Mouse (Mus musculus) hindbrain, embryonic 15.5 days (tissue): ENCODE results near the gene Acp1. TPM values are rescaled to one million over a fixed set of nuclear protein-coding genes. Genes with fewer than 3 reads are reported as not detected.

Experiments
- ATAC-seq: fragments of 200-750 bp; cut with Nextera tagmentation; 2 replicates; pipeline ENCODE4 v1.8.0; 2017; ENCODE audit warnings: low read depth, moderate number of reproducible peaks, moderate TSS enrichment; ENCODE audit not compliant: low FRiP score
- H3K27ac ChIP-seq: fragments of 300-500 bp; sonication (generic); replicated peaks from 2 replicates; pipeline ENCODE4 v1.5.1; 2015; ENCODE audit warnings: mild to moderate bottlenecking, inconsistent platforms
- H3K27me3 ChIP-seq: fragments of 300-500 bp; sonication (generic); 2 replicates; pipeline ENCODE4 v1.6.1; 2015; ENCODE audit warnings: control low read depth, inconsistent platforms
- H3K36me3 ChIP-seq: fragments of 300-500 bp; sonication (generic); 2 replicates; pipeline ENCODE4 v1.6.1; 2015; ENCODE audit warnings: control low read depth, inconsistent platforms
- H3K4me1 ChIP-seq: fragments of 300-500 bp; sonication (generic); replicated peaks from 2 replicates; pipeline ENCODE4 v1.6.1; 2015; ENCODE audit warnings: control low read depth, inconsistent platforms
- H3K4me2 ChIP-seq: fragments of 300-500 bp; sonication (generic); 2 replicates; pipeline ENCODE4 v1.6.1; 2015; ENCODE audit warnings: moderate library complexity, mild to moderate bottlenecking, inconsistent platforms
- H3K4me3 ChIP-seq: fragments of 300-500 bp; sonication (generic); 2 replicates; pipeline ENCODE4 v1.5.1; 2015; ENCODE audit warnings: mild to moderate bottlenecking, inconsistent platforms
- H3K9ac ChIP-seq: fragments of 300-500 bp; sonication (generic); 2 replicates; pipeline ENCODE4 v1.6.1; 2015; ENCODE audit warnings: inconsistent platforms
- H3K9me3 ChIP-seq: fragments of 300-500 bp; sonication (generic); 2 replicates; pipeline ENCODE4 v1.6.1; 2016; ENCODE audit warnings: control low read depth, inconsistent platforms
- WGBS: fragments of 180-500 bp; shearing (Covaris S2); methylation state at CpG from one replicate; pipeline ENCODE4 v1.1.7; 2015; 5-methylcytosine and 5-hydroxymethylcytosine counted together
- polyA plus RNA-seq: library from polyadenylated mRNA; unstranded; fragments of >200 nt; fragmentation: Nextera tagmentation; extraction: Ambion mirVana; gene quantifications from 2 replicates; pipeline ENCODE4 v1.2.1, GENCODE M21; 2015

The Acp1 gene
- polyA plus RNA-seq, 1 experiment from 2014 or later, result 98.6 TPM

DNA sequence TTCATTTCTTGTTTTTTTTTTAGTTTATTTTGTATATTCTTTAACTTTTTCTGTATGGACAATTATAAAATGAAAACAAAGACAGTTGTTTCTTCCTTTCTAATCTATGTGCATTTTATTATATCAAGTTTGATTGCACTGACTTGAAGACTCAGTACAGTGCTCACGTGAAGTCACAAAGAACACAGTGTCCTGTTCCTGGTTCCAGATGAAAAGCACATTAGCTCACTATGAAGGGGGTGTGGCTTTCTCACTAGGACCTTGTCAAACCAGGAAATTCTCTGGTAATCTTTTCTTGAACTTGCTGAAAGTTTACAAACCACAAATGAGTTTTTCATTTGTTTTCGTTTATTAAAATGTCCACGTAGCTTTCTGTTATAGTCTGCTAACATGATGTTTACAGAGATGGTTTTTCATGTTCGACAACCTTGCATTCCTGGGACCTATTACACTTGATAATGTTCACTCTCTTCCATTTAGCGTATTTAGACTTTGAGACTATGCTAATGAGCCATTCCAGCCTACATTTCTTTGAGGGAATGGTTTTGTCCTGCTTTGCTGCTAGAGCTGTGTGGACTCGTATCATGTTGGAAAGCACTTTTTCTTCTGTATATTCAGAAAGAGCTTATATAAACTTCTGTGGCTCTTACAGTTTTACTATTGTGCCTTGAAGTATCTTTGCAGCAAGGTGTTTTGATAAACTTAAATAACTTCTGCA lies 55.8 kb downstream of the Acp1 start:
- Histone ChIP-seq H3K27me3 (no peaks in the 10 kb centered on the region), H3K9ac (no peak overlapping the region), H3K36me3 (no peaks in the 10 kb centered on the region), H3K4me3 (no peak overlapping the region), H3K27ac (no peak overlapping the region), H3K4me1 (0 out of 2 replicates have a peak, but pooled peaks cover 2% of the 10 kb centered on the region), H3K4me2 (no peak overlapping the region), H3K9me3 (no peaks in the 10 kb centered on the region)
- ATAC-seq, result no peak
- 79% methylated on average over 6 of the region's 6 CpGs for WGBS

DNA sequence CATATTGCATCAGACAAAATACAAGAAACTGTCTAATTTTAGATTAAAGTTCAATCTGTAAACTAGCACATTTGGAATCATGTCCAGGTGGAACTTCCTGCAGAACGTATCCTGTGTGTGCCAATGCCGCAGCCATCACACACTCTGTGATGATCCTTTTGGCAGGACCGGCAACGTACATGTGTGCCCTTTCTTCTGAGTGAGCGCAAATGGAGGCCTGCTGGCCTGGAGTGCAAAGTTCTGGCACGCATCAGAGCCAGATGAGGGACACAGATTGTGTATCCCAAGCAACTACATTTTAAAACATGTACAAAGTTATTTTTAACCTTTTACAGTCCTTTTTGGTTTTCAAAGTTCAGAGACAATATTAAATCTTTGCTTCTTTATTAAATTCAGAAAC lies 59.5 kb downstream of the Acp1 start:
- no peaks in the 10 kb centered on the region for H3K9me3 ChIP-seq
- H3K36me3 ChIP-seq, result no peaks in the 10 kb centered on the region
- H3K4me3 ChIP-seq, result no peak overlapping the region
- WGBS, result 64% methylated on average over 6 of the region's 6 CpGs
- H3K4me1 ChIP-seq, result 0 out of 2 replicates have a peak, but pooled peaks cover 2% of the 10 kb centered on the region
- no peak overlapping the region for H3K27ac ChIP-seq
- no peak overlapping the region for H3K4me2 ChIP-seq
- H3K27me3 ChIP-seq, result no peaks in the 10 kb centered on the region
- H3K9ac ChIP-seq, result no peak overlapping the region
- ATAC-seq, result no peak

DNA sequence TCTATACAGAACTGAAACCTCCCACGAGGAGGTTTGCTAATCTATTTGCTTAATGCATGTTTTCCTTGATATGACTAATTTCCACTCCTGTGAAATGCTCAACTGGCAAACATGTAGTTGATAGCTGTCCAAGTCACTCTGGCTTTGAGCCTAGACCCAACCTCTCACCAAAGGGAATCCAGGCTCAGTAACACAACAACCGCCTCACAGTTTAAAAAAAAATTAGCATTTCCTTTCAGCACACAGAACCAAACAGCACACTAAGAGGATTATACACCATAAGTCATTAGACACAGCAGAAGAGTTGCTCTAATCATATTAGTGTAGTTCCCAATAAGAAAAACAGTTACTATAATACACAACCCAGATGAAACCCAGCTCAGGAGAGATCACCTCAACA lies 60.5 kb downstream of the Acp1 start:
- H3K9me3 ChIP-seq, result no peaks in the 10 kb centered on the region
- no peak overlapping the region for H3K4me2 ChIP-seq
- H3K36me3 ChIP-seq, result no peaks in the 10 kb centered on the region
- H3K27me3 ChIP-seq, result no peaks in the 10 kb centered on the region
- H3K4me3 ChIP-seq, result no peak overlapping the region
- H3K27ac ChIP-seq, result no peak overlapping the region
- peak; percentile 63; the same call in 1 of the 2 replicates for ATAC-seq
- 0 out of 2 replicates have a peak, but pooled peaks cover 2% of the 10 kb centered on the region for H3K4me1 ChIP-seq
- no peak overlapping the region for H3K9ac ChIP-seq
- 51% methylated on average over 2 of the region's 2 CpGs for WGBS

DNA sequence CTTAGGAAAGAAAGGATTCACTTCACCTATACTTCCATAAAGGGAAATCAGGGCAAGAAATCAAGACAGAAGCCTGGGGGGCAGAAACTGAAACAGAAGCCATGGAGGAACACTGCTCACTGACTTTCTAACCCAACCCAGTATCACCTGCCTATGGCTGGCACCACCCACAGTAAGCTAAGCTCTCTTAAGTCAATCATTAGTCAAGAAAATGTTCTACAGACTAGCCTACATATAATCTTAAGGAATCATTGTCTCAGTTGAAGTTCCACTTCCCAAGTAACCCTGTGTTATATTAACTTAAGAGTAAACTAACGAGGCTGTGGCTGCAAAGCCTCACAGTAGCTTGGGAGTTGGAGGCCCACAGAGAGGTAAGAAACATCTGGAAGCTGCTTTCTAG lies 62.9 kb downstream of the Acp1 start:
- Histone ChIP-seq H3K4me1 (0 out of 2 replicates have a peak, but pooled peaks cover 2% of the 10 kb centered on the region), H3K27ac (no peak overlapping the region), H3K9ac (no peak overlapping the region), H3K4me3 (no peak overlapping the region), H3K27me3 (no peaks in the 10 kb centered on the region), H3K4me2 (no peak overlapping the region), H3K9me3 (no peaks in the 10 kb centered on the region), H3K36me3 (no peaks in the 10 kb centered on the region)
- no peak for ATAC-seq
- WGBS, result 78% methylated on average over 1 of the region's 1 CpGs

Other genes with a start within 250 kb of the Acp1 start
- 0.83 and 1.4 TPM in 2 replicates for gene Alkal2, start 27.3 kb downstream of the Acp1 start, polyA plus RNA-seq
- 48.7 and 50.2 TPM in 2 replicates for gene Sh3yl1, start 79 bp upstream of the Acp1 start, polyA plus RNA-seq
- 0.05 TPM in 1 of 2 replicates, not detected in the other for gene Fam110c, start 162.3 kb upstream of the Acp1 start, polyA plus RNA-seq